Mouse (Mus musculus) heart, postnatal 4 days (tissue): Measurements from ENCODE around the gene Cox6a1. TPM values are rescaled to one million over a fixed set of nuclear protein-coding genes. Genes with fewer than 3 reads are reported as not detected.
"Not testable (repeated sequence)": the region's sequence is repeated elsewhere in the genome, so short reads cannot be mapped to it uniquely, and the experiment has no call there.

Experiments used
- DNase-seq: peaks from one replicate; pipeline ENCODE4 v3.0.0; 2021
- total RNA-seq, 2 experiments: library from RNA; stranded (reverse); gene quantifications; 2 replicates each; pipeline ENCODE4 v1.2.3; 2021

Gene Cox6a1
- 100 to 1,000 TPM; 619 to 662 TPM for total RNA-seq

GRCm38 (mm10) chr5:115348546-115349224, at the start of gene Cox6a1:
Gene Cox6a1, minus strand, starts transcription at chr5:115348981.
- peak; percentile 99 for DNase-seq

- no peak for DNase-seq
Observed at GRCm38 (mm10) chr5:115397839-115398780, 49.3 kb upstream of the Cox6a1 start.

GRCm38 (mm10) chr5:115396654-115397053, 47.9 kb upstream of the Cox6a1 start:
- DNase-seq, result no peak

GRCm38 (mm10) chr5:115394836-115395235, 46.1 kb upstream of the Cox6a1 start:
- DNase-seq, result no peak

- no peak for DNase-seq
Observed at GRCm38 (mm10) chr5:115394223-115394622, 45.4 kb upstream of the Cox6a1 start.

- DNase-seq, result no peak
Observed at GRCm38 (mm10) chr5:115392969-115393368, 44.2 kb upstream of the Cox6a1 start.

GRCm38 (mm10) chr5:115391935-115392334, 43.2 kb upstream of the Cox6a1 start:
- no peak for DNase-seq

GRCm38 (mm10) chr5:115378882-115379281, 30.1 kb upstream of the Cox6a1 start:
- DNase-seq, result not testable (repeated sequence)

GRCm38 (mm10) chr5:115375436-115375835, 26.7 kb upstream of the Cox6a1 start:
- no peak for DNase-seq

- no peak for DNase-seq
Observed at GRCm38 (mm10) chr5:115374204-115374820, 25.5 kb upstream of the Cox6a1 start.

- DNase-seq, result no peak
Observed at GRCm38 (mm10) chr5:115373441-115374203, 24.8 kb upstream of the Cox6a1 start.

- no peak for DNase-seq
Observed at GRCm38 (mm10) chr5:115371736-115372135, 23.0 kb upstream of the Cox6a1 start.

- no peak for DNase-seq
Observed at GRCm38 (mm10) chr5:115364782-115365181, 16.0 kb upstream of the Cox6a1 start.

- no peak for DNase-seq
Observed at GRCm38 (mm10) chr5:115362819-115363714, 14.3 kb upstream of the Cox6a1 start.

GRCm38 (mm10) chr5:115362216-115362615, 13.4 kb upstream of the Cox6a1 start:
- no peak for DNase-seq

GRCm38 (mm10) chr5:115359851-115360372, 11.1 kb upstream of the Cox6a1 start:
- no peak for DNase-seq

- no peak for DNase-seq
Observed at GRCm38 (mm10) chr5:115359438-115359837, 10.7 kb upstream of the Cox6a1 start.

GRCm38 (mm10) chr5:115358872-115359271, 10.1 kb upstream of the Cox6a1 start:
- DNase-seq, result peak; percentile 95

GRCm38 (mm10) chr5:115355070-115355469, 6.3 kb upstream of the Cox6a1 start:
- no peak for DNase-seq

GRCm38 (mm10) chr5:115351348-115351747, 2.6 kb upstream of the Cox6a1 start:
- DNase-seq, result no peak

- no peak for DNase-seq
Observed at GRCm38 (mm10) chr5:115349225-115349555, 409 bp upstream of the Cox6a1 start.
